9 mouse cellular contexts compared by ENCODE assay signal in the genomic region with DNA sequence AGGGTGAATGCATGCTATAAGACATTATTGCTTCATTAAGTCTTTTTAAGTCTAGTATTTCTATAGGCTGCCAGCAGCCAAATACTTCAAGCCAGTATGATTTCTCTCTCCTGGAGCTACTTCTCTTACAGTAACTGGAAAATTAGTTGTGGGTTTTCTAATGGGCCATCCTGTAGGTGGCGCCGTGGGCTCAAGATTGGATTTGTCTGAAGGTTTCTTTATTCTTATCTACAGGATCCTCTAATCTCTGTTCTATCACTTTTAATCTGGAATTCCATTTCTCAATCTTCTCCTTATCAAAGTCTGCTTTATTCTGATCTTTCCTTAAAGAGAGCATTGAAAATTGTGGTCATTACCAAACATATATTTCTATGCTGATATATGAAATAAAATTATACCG. TPM values are rescaled to one million over a fixed set of nuclear protein-coding genes. Genes with fewer than 3 reads are reported as not detected.
DNase-seq lines count a peak whose midpoint lies in the region; ATAC-seq and TF ChIP-seq lines count a peak whose summit lies in the region.
"Had no signal": no experiment of that assay in that cellular context is flagged by ENCODE, and none has a peak within 500 bp of the region (broad histone marks: within the 10 kb centered on the region; RNA-seq: fewer than 3 reads in every experiment).

No protein-coding gene starts in this region.

- 32% methylated on average over 3 of the region's 3 CpGs for WGBS in intestine, postnatal 0 days
- WGBS in intestine, embryonic 15.5 days = 31% methylated on average over 3 of the region's 3 CpGs

- no peak overlapping the region for H3K4me2 ChIP-seq in intestine, postnatal 0 days (replicated peaks; ENCODE audit: low read depth)
- H3K4me2 ChIP-seq in intestine, embryonic 15.5 days (replicated peaks) = no peak overlapping the region
- H3K4me2 ChIP-seq: limb, embryonic 12.5 days had no signal

- H3K9ac ChIP-seq in intestine, postnatal 0 days (ENCODE audit: low read depth, low read length) = no peak overlapping the region
- no peak overlapping the region for H3K9ac ChIP-seq in intestine, embryonic 15.5 days
- H3K9ac ChIP-seq: limb, embryonic 12.5 days had no signal

- no peak overlapping the region for H3K27ac ChIP-seq in intestine, postnatal 0 days (ENCODE audit: low read depth, low read length)
- H3K27ac ChIP-seq in intestine, embryonic 15.5 days = no peak overlapping the region
- H3K27ac ChIP-seq: limb, embryonic 12.5 days had no signal

- H3K27me3 ChIP-seq in intestine, postnatal 0 days (replicated peaks; ENCODE audit: control insufficient read depth, insufficient read depth, low read length) = no peaks in the 10 kb centered on the region
- H3K27me3 ChIP-seq in intestine, embryonic 15.5 days (replicated peaks) = no peaks in the 10 kb centered on the region
- H3K27me3 ChIP-seq in E14TG2a.4 (ENCODE audit: insufficient read depth, low read length) = no peaks in the 10 kb centered on the region
- H3K27me3 ChIP-seq: limb, embryonic 12.5 days had no signal

- H3K4me1 ChIP-seq in intestine, postnatal 0 days (replicated peaks; ENCODE audit: control insufficient read depth, insufficient read depth, low read length) = no peaks in the 10 kb centered on the region
- peaks cover 7% of the 10 kb centered on the region; the same call in 1 of the 2 replicates for H3K4me1 ChIP-seq in intestine, embryonic 15.5 days (replicated peaks)
- H3K4me1 ChIP-seq in E14TG2a.4 (replicated peaks; ENCODE audit: low read depth, low read length) = peaks cover 6% of the 10 kb centered on the region

- H3K4me3 ChIP-seq in intestine, postnatal 0 days (ENCODE audit: low read depth, low read length) = no peak overlapping the region
- no peak overlapping the region for H3K4me3 ChIP-seq in intestine, embryonic 15.5 days (replicated peaks)
- H3K4me3 ChIP-seq in E14TG2a.4 (replicated peaks; ENCODE audit: low read length) = no peak overlapping the region
- H3K4me3 ChIP-seq: limb, embryonic 12.5 days had no signal

- DNase-seq in adipocyte (ENCODE audit: low spot score) = peak; percentile 74
- peak; percentile 28 for DNase-seq in embryo, embryonic 9.5 days (ENCODE audit: extremely low spot score)
- DNase-seq in layer of hippocampus, postnatal 36 days = peak; percentile 18 to 33
- DNase-seq in retina, postnatal 7 days (ENCODE audit: low read depth, low spot score) = peak; percentile 13

- H3K9me3 ChIP-seq in intestine, postnatal 0 days (ENCODE audit: control insufficient read depth) = no peaks in the 10 kb centered on the region
- H3K9me3 ChIP-seq in intestine, embryonic 15.5 days = no peaks in the 10 kb centered on the region
- peaks cover 1% of the 10 kb centered on the region for H3K9me3 ChIP-seq in E14TG2a.4 (ENCODE audit: low read length)
- H3K9me3 ChIP-seq: limb, embryonic 12.5 days had no signal

- TF ChIP-seq CTCF in intestine, postnatal 0 days (IDR thresholded peaks at IDR 0.05; ENCODE audit: low read depth) = peak; percentile 73
- TF ChIP-seq CTCF in E14TG2a.4 (conservative IDR thresholded peaks at IDR 0.05; ENCODE audit: low read length) = peak; percentile 48

- ATAC-seq in intestine, postnatal 0 days = no peak
- no peak for ATAC-seq in intestine, embryonic 15.5 days
- no peak for ATAC-seq in megakaryocyte-erythroid progenitor cell, adult 5-6 weeks (replicated peaks; ENCODE audit: low FRiP score, low TSS enrichment, poor library complexity, severe bottlenecking)

- no peaks in the 10 kb centered on the region for H3K36me3 ChIP-seq in intestine, postnatal 0 days (ENCODE audit: control insufficient read depth, insufficient read depth)
- no peaks in the 10 kb centered on the region for H3K36me3 ChIP-seq in intestine, embryonic 15.5 days
- no peaks in the 10 kb centered on the region for H3K36me3 ChIP-seq in E14TG2a.4 (ENCODE audit: insufficient read depth, low read length)
- H3K36me3 ChIP-seq: limb, embryonic 12.5 days had no signal

RNA-seq across cellular contexts. Expression of a gene that starts 27.0 kb away (rescaled TPM):
- not detected in 2 replicates for polyA plus RNA-seq in intestine, postnatal 0 days (2015; fragmentation: Nextera tagmentation; extraction: Ambion mirVana)
- polyA plus RNA-seq in intestine, embryonic 15.5 days (2015; fragmentation: Nextera tagmentation; extraction: Ambion mirVana) = not detected in 2 replicates
- not detected for total RNA-seq in layer of hippocampus, postnatal 36 days (2021)
- total RNA-seq in megakaryocyte-erythroid progenitor cell, adult 5-6 weeks (2014; fragmentation: Nextera tagmentation) = not detected in 2 replicates
- total RNA-seq in megakaryocyte-erythroid progenitor cell, adult 5-6 weeks (2017) = not detected in 2 replicates
- polyA plus RNA-seq: limb, embryonic 12.5 days had no signal

RNA-seq across cellular contexts. Expression of a gene that starts 51.2 kb away (rescaled TPM):
- polyA plus RNA-seq in intestine, postnatal 0 days (2015; fragmentation: Nextera tagmentation; extraction: Ambion mirVana) = 164 and 169 TPM in 2 replicates
- 83.8 and 104 TPM in 2 replicates for polyA plus RNA-seq in intestine, embryonic 15.5 days (2015; fragmentation: Nextera tagmentation; extraction: Ambion mirVana)
- total RNA-seq in layer of hippocampus, postnatal 36 days (2021) = 10 to 100 TPM; 83.4 to 89.3 TPM
- 103 and 234 TPM in 2 replicates for total RNA-seq in megakaryocyte-erythroid progenitor cell, adult 5-6 weeks (2014; fragmentation: Nextera tagmentation)
- 159 and 165 TPM in 2 replicates for total RNA-seq in megakaryocyte-erythroid progenitor cell, adult 5-6 weeks (2017)

RNA-seq across cellular contexts. Expression of a gene that starts 53.1 kb away (rescaled TPM):
- polyA plus RNA-seq in intestine, postnatal 0 days (2015; fragmentation: Nextera tagmentation; extraction: Ambion mirVana) = 12.8 and 14.2 TPM in 2 replicates
- polyA plus RNA-seq in intestine, embryonic 15.5 days (2015; fragmentation: Nextera tagmentation; extraction: Ambion mirVana) = 27.7 and 29.6 TPM in 2 replicates
- 10 to 100 TPM; 31.7 to 33.8 TPM for total RNA-seq in layer of hippocampus, postnatal 36 days (2021)
- 81.6 and 83.6 TPM in 2 replicates for total RNA-seq in megakaryocyte-erythroid progenitor cell, adult 5-6 weeks (2014; fragmentation: Nextera tagmentation)
- 13.8 and 33.3 TPM in 2 replicates for total RNA-seq in megakaryocyte-erythroid progenitor cell, adult 5-6 weeks (2017)

Comparison
In these comparisons a context has a peak if more than half of its experiments do, and no peak if none do; other contexts are left out.
1. DNase-seq: peak in every context shown above with its lines; median percentile 74 in adipocyte; 28 in embryo, embryonic 9.5 days; 26 in layer of hippocampus, postnatal 36 days; 13 in retina, postnatal 7 days.